Mouse (Mus musculus) lung, postnatal 0 days (tissue): Measurements from ENCODE around the gene Ccl6. TPM values are rescaled to one million over a fixed set of nuclear protein-coding genes. Genes with fewer than 3 reads are reported as not detected.

Source experiments
- ATAC-seq: fragments of 200-750 bp; cut with Nextera tagmentation; 2 replicates; pipeline ENCODE4 v1.8.0; 2017; ENCODE audit warnings: moderate library complexity
- DNase-seq: peaks from one replicate; pipeline ENCODE4 v3.0.0-alpha.2; 2016; ENCODE audit warnings: low spot score
- H3K27ac ChIP-seq: fragments of 300-500 bp; sonication (generic); 2 replicates; pipeline ENCODE4 v1.5.1; 2014; ENCODE audit warnings: antibody characterized with exemption, mild to moderate bottlenecking, low read length, mixed read lengths
- H3K27me3 ChIP-seq: fragments of 300-500 bp; sonication (generic); replicated peaks from 2 replicates; pipeline ENCODE4 v1.6.1; 2014; ENCODE audit warnings: low read length, mixed read lengths; ENCODE audit not compliant: insufficient read depth
- H3K36me3 ChIP-seq: fragments of 300-500 bp; sonication (generic); 2 replicates; pipeline ENCODE4 v1.6.1; 2014; ENCODE audit warnings: low read length, mixed read lengths; ENCODE audit not compliant: insufficient read depth
- H3K4me1 ChIP-seq: fragments of 300-500 bp; sonication (generic); 2 replicates; pipeline ENCODE4 v1.6.1; 2014; ENCODE audit warnings: antibody characterized with exemption, low read depth, low read length, mixed read lengths; ENCODE audit not compliant: insufficient read depth
- H3K4me2 ChIP-seq: fragments of 300-500 bp; sonication (generic); replicated peaks from 2 replicates; pipeline ENCODE4 v1.6.1; 2014; ENCODE audit warnings: low read depth, mild to moderate bottlenecking, low read length, moderate library complexity, mixed read lengths
- H3K4me3 ChIP-seq: fragments of 300-500 bp; sonication (generic); 2 replicates; pipeline ENCODE4 v1.5.1; 2014; ENCODE audit warnings: low read depth, low read length
- H3K9ac ChIP-seq: fragments of 300-500 bp; sonication (generic); replicated peaks from 2 replicates; pipeline ENCODE4 v1.6.1; 2014; ENCODE audit warnings: low read depth, mild to moderate bottlenecking
- H3K9me3 ChIP-seq: fragments of 300-500 bp; sonication (generic); 2 replicates; pipeline ENCODE4 v1.6.1; 2016; ENCODE audit warnings: low read length, mixed read lengths
- CTCF ChIP-seq: IDR thresholded peaks from 2 replicates; pipeline ENCODE4 v1.5.1; 2016; ENCODE audit warnings: antibody characterized with exemption, mild to moderate bottlenecking
- EP300 ChIP-seq: IDR thresholded peaks from 2 replicates; pipeline ENCODE4 v1.6.1; 2016; ENCODE audit warnings: antibody characterized with exemption, mild to moderate bottlenecking, control low read depth
- WGBS: fragments of 180-500 bp; shearing (Covaris S2); extraction: QIAGEN DNeasy Blood & Tissue Kit; methylation state at CpG from one replicate; pipeline ENCODE4 v1.1.7; 2014; 5-methylcytosine and 5-hydroxymethylcytosine counted together
- polyA plus RNA-seq: library from polyadenylated mRNA; unstranded; fragments of >200 nt; fragmentation: Nextera tagmentation; extraction: Ambion mirVana; gene quantifications from 2 replicates; pipeline ENCODE4 v1.2.1, GENCODE M21; 2015

Ccl6 gene
- polyA plus RNA-seq, 1 experiment from 2014 or later = 413 TPM

- H3K4me1 ChIP-seq = no peaks in the 10 kb centered on the region
- no peak overlapping the region for H3K4me3 ChIP-seq
- no peaks in the 10 kb centered on the region for H3K36me3 ChIP-seq
- no peak overlapping the region for H3K27ac ChIP-seq
- ATAC-seq (no peak), DNase-seq (no peak)
- no peaks in the 10 kb centered on the region for H3K27me3 ChIP-seq
- H3K9ac ChIP-seq = no peak overlapping the region
- H3K4me2 ChIP-seq = no peak overlapping the region
- H3K9me3 ChIP-seq = no peaks in the 10 kb centered on the region
- 71% methylated on average over 2 of the region's 2 CpGs for WGBS
- no peak for TF ChIP-seq EP300
- TF ChIP-seq CTCF = no peak
These were observed 8.7 kb downstream of the Ccl6 start for GRCm38 (mm10) chr11:83584232-83584631.

GRCm38 (mm10) chr11:83583450-83583754 lies 9.5 kb downstream of the Ccl6 start:
- Histone ChIP-seq H3K4me2 (no peak overlapping the region), H3K4me3 (no peak overlapping the region), H3K27me3 (no peaks in the 10 kb centered on the region), H3K9ac (no peak overlapping the region), H3K27ac (no peak overlapping the region), H3K36me3 (no peaks in the 10 kb centered on the region), H3K4me1 (no peaks in the 10 kb centered on the region), H3K9me3 (no peaks in the 10 kb centered on the region)
- TF ChIP-seq CTCF (no peak), EP300 (no peak)
- ATAC-seq = no peak
- DNase-seq = no peak

GRCm38 (mm10) chr11:83582626-83583449 lies 10.0 kb downstream of the Ccl6 start:
- ATAC-seq = no peak
- DNase-seq = no peak
- Histone ChIP-seq H3K9me3 (no peaks in the 10 kb centered on the region), H3K4me3 (no peak overlapping the region), H3K27ac (no peak overlapping the region), H3K27me3 (no peaks in the 10 kb centered on the region), H3K4me1 (no peaks in the 10 kb centered on the region), H3K9ac (no peak overlapping the region), H3K36me3 (no peaks in the 10 kb centered on the region), H3K4me2 (no peak overlapping the region)
- WGBS = 37% methylated on average over 4 of the region's 4 CpGs
- TF ChIP-seq EP300 = no peak
- no peak for TF ChIP-seq CTCF

- TF ChIP-seq CTCF = no peak
- TF ChIP-seq EP300 = no peak
- Histone ChIP-seq H3K27me3 (no peaks in the 10 kb centered on the region), H3K9me3 (no peaks in the 10 kb centered on the region), H3K27ac (no peak overlapping the region), H3K4me3 (no peak overlapping the region), H3K36me3 (no peaks in the 10 kb centered on the region), H3K4me2 (no peak overlapping the region), H3K9ac (no peak overlapping the region), H3K4me1 (no peaks in the 10 kb centered on the region)
- WGBS = 59% methylated on average over 4 of the region's 4 CpGs
- ATAC-seq = no peak
- DNase-seq = no peak
These were observed 11.0 kb downstream of the Ccl6 start for GRCm38 (mm10) chr11:83581626-83582610.

GRCm38 (mm10) chr11:83580699-83581232 lies 12.1 kb downstream of the Ccl6 start:
- Histone ChIP-seq H3K9me3 (no peaks in the 10 kb centered on the region), H3K4me1 (no peaks in the 10 kb centered on the region), H3K9ac (no peak overlapping the region), H3K4me2 (no peak overlapping the region), H3K4me3 (no peak overlapping the region), H3K36me3 (no peaks in the 10 kb centered on the region), H3K27me3 (no peaks in the 10 kb centered on the region), H3K27ac (no peak overlapping the region)
- WGBS = 37% methylated on average over 1 of the region's 1 CpGs
- DNase-seq (no peak), ATAC-seq (no peak)
- TF ChIP-seq CTCF = no peak
- no peak for TF ChIP-seq EP300

GRCm38 (mm10) chr11:83578999-83579398 lies 13.9 kb downstream of the Ccl6 start:
- Histone ChIP-seq H3K27ac (no peak overlapping the region), H3K9me3 (no peaks in the 10 kb centered on the region), H3K9ac (no peak overlapping the region), H3K4me2 (no peak overlapping the region), H3K27me3 (no peaks in the 10 kb centered on the region), H3K36me3 (no peaks in the 10 kb centered on the region), H3K4me3 (no peak overlapping the region), H3K4me1 (no peaks in the 10 kb centered on the region)
- TF ChIP-seq CTCF (no peak), EP300 (no peak)
- DNase-seq = no peak
- WGBS = 61% methylated on average over 3 of the region's 3 CpGs
- ATAC-seq = no peak
